Mouse (Mus musculus) heart, adult 18-20 months (tissue): ENCODE measurements at regions not wholly inside any gene's neighbourhood (a gene's known extent, or its start where the extent isn't known, plus 50 kb on each side); places are given as distances from the start of the nearest gene placed in this dataset.

Experiments
- DNase-seq, 2 experiments: peaks; one replicate each; pipeline ENCODE4 v3.0.0; 2021 to 2022; ENCODE audit warnings: mixed read lengths in 1 of 2

DNA sequence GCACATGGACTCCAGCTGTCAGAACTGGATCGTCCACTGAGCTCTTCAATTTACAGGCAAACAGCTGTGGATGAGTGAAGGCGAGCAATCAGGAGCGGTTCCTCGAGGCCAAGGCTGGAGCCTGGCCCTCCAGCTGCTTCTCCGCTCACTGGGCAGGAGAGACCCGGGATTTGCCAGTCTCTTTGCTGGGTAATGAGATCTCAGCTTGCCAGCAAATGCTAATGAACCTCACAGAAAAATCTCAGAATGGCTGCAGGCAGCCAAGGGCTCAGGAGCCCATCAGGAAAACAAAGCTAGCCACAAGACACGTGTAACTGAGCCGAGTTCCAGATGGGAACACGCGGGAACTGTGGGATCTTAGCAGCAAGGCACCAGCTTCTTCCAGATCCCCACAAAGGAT, 244.2 kb downstream of the Bcor start:
- no peak for DNase-seq

- DNase-seq: peak; percentile 47 to 72
These were observed 239.9 kb downstream of the Bcor start for GRCm38 (mm10) chrX:11920231-11920630.

DNA sequence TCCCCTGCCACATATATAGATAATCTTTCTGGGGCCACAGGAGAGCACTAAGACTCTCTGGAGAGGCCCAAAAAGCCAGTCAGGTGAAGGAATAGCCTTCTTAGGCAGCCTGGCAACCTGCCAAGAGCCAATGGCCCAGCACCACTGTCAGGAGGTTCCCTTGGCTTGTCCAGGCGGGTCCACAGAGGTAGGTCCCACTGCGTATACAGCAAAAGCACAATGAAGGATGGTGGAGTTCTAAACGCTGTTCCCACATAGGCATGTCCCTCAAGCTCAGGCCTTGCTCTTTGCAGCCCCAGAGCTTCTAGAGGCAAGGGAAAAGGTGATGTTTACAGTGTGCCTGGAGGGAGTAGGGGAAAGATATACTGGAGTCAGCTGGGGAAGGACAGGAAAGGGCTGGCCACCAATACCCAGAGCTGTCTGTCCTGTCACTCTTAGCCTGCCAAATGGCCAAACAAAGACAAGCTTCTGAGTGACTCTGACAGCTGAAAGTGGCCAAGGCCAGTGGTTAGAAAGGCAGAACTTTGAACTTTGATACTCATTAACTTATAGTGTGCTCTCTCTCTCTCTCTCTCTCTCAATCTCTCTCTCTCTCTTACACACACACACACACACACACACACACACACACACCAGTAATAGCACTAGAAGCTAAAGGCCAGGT, 235.4 kb downstream of the Bcor start:
- DNase-seq: peak in 1 of 2 experiments; percentile 27

DNA sequence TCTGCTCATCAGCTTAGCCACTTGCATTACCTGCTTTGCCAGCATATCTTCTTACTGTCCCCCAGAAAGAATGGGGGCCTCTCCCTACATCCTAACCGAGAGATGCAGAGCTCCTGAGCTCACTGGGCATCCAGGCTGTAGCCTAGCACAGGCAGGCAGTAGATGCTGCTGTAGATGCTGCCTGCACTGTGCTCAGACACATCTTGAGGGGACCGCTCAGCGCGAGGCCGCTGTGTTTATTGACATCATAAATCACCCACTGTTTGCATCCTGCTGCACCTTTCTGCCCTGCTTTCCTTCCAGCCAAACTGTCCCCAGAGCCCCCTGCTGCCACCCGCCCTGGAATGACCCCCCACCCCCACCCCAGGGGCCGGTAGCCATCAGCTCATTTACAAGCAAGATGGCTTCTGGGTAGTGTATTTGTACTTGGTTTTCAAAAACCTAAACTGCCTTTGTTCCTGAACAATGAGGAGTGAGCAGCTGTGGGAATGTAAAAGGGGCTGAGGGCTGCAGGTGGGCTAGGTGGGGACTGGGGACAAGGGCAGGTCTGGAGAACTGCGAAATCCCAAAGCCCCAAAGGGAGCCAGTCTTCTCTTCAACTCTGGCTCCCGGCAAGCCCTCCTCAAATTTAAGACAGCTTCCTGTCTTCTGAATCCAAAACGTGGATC, 233.2 kb downstream of the Bcor start:
- DNase-seq: no peak

GRCm38 (mm10) chrX:11929448-11929847, 230.7 kb downstream of the Bcor start:
- DNase-seq: no peak

DNA sequence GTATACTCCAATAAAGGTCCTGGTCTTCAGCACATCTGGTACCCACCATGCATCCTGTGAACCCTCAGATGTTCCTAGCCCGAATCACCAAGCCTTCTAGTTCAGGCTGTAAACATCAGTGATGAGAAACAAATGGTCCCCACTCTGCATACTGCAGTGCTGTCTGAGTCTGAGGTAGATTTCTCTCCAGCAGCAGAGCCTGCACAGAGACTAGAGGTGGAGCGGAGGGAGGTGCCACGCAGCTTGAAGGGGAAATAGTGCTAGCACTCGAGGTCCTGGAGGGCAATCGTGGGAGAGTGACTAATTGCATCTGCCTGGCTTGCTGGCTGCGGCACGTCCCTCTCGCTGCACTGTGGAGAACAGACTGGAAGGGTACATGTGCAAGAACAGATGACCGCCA, 228.7 kb downstream of the Bcor start:
- DNase-seq: no peak

DNA sequence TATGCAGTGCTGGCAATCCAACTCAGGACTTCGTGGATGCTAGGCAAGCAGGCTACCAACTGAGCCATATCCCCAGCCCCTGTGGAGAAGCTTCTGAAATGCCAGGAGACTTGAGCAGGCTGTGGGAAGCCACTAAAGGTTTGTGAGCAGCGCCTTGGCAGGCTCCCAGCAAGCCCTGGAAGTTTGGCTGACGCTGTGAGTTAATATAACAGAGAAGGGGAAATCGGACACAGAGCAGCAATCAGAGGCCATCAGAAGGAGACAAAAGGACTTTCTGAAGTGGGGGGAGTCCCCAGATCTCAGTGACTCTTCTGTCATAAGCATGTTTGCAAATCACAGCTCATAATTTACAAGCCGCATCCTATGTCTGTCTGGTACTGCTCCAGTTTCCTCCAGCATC, 224.8 kb downstream of the Bcor start:
- peak; percentile 63 to 73 for DNase-seq

DNA sequence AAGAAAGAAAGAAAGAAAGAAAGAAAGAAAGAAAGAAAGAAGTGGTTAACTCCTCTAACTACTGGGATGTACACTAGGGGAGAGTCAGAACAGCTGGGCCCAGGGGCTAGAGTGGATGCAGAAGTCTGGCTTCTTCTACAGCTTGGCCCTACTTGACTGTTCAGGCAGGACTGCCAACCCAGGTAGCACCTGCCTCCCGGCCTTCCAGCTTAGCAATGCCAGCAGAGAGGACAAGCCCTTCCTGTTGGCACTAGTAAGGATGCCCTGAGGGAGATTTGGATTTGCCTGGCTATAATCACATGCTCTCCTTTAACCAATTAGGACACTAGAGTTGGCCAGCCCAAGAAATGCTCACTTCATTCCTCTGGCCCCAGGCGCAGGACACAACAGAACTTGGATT, 219.9 kb downstream of the Bcor start:
- no peak for DNase-seq

GRCm38 (mm10) chrX:11943367-11943766, 216.8 kb downstream of the Bcor start:
- DNase-seq: peak; percentile 65 to 69

DNA sequence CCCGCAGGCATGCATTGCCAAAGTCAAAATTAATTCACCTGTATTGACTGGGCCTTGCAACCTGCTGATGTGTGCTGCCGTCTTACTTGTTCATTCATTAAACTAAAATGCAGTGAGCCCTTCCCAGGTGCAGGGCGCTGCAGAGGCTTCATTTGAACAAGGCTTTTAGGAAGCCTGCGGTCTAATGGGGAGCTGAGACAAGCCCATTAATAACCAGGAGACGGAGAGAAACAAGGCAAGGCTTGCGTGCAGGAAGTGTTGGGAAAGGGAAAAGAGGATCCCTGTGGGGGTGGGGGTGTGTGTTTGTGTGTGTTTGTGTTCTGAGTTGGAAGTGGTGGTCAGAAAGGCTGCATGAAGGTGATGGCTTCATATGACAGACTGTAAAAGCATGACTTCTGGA, 215.6 kb downstream of the Bcor start:
- no peak for DNase-seq

DNA sequence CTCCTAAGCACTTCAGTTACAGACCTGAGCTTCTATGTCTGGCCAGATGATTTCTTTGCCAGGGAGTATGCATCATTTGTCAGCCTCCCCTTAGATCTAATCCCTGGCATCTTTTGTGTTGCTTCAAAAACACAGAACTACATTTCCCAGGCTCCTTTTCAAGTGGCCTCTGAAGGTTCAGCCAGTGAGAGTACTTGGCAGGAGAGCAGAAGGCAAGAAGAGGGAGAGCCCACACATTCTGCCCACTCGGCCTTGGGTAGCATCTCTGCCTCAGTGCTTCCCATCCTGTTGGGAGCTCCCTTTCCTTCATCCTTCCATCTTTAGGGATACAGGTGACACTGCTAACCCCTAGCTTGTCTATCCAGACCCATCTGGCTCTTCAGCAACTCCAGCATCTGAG, 214.9 kb downstream of the Bcor start:
- no peak for DNase-seq

GRCm38 (mm10) chrX:11952193-11952592, 208.0 kb downstream of the Bcor start:
- peak; percentile 29 to 63 for DNase-seq

DNA sequence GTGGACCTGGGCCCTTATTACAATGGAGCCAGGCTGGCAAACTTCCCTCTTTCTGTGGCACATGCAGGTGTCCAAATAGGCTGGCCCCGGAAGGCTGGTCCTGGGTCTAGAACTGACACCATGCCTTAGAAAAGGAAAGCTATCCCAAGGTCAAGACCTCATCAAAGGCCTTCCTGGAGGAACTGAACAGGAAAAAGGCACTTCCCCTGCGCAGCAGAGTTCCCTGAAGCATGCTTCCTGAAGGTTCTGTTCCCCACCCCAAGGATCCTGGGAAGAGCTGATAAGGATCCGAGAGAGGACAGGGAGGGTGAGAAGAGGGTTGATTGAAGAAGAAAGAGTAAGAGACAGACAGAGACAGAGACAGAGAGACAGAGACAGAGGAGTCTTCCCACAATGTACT, 204.0 kb downstream of the Bcor start:
- DNase-seq: peak in 1 of 2 experiments; percentile 49

GRCm38 (mm10) chrX:11957011-11957410, 203.1 kb downstream of the Bcor start:
- DNase-seq: no peak

- DNase-seq: no peak
These were observed 200.1 kb downstream of the Bcor start for GRCm38 (mm10) chrX:11959871-11960552.

GRCm38 (mm10) chrX:11961350-11961749, 198.8 kb downstream of the Bcor start:
- DNase-seq: no peak

GRCm38 (mm10) chrX:11964428-11964827, 195.7 kb downstream of the Bcor start:
- DNase-seq: no peak

- no peak for DNase-seq
These were observed 181.5 kb downstream of the Bcor start for GRCm38 (mm10) chrX:11978679-11979078.

DNA sequence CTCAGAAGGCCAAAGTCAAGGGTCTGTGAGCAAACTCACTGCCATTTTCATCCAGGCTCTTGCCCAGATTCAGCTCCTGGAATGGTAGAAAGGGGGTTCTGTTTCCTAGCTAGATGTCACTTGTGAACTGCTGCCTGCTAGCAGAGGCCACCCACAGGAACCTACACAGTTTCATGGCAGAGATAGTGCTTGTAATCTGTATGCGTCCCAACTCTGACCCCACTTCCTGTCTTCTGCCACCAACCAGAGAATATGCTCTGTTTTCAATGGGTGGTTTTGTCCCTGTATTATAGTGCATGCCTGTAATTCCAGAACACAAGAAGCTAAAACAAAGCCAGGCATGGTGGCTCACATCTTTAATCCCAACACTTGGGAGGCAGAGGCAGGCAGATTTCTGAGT, 176.9 kb downstream of the Bcor start:
- no peak for DNase-seq
